Mouse (Mus musculus) fibroblast of lung, adult 2 months (primary cell): ENCODE results near the gene Endou.

ENCODE experiments used
- DNase-seq: peaks from one replicate; pipeline ENCODE4 v3.0.0-alpha.2; 2011; ENCODE audit warnings: low read depth

Endou gene

DNA sequence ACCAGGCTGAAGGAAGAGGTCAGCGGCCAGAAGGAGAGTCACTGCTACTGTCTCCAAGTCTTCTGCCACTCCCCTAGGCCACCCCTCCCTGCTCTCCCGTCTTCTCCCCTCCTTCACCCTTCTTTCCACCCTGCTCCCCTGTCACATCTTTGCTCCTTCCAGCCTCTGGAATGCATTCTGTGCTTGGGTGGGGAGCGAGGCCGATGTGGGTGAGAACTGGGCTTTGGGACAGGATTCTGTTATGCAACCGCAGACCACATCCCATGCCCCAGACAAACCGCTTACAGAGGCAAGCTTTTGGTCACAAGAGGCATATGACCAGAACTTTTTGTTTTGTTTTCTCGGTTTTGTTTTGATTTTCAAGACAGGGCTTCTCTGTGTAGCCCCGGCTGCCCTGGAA lies 4.1 kb downstream of the Endou start:
- peak; percentile 95 for DNase-seq

DNA sequence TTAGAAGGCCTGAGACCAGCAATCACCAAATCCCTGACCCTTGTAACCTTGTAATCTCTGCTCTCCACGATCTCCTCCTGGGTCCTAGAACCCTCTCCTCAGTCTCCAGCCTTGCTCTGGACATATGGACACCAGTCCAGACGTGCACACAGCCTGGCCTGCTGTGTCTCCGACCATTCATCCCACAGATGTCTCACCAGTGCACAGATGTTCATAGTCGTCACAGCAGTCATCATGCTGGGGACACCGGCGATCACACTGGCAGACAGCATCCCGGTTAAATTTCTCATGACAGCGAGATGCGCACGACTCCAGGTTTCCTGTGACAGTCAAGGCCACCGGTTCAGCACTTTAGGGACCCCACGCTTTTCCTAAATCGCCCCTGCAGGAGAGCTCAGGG lies 4.8 kb downstream of the Endou start:
- DNase-seq, result no peak

DNA sequence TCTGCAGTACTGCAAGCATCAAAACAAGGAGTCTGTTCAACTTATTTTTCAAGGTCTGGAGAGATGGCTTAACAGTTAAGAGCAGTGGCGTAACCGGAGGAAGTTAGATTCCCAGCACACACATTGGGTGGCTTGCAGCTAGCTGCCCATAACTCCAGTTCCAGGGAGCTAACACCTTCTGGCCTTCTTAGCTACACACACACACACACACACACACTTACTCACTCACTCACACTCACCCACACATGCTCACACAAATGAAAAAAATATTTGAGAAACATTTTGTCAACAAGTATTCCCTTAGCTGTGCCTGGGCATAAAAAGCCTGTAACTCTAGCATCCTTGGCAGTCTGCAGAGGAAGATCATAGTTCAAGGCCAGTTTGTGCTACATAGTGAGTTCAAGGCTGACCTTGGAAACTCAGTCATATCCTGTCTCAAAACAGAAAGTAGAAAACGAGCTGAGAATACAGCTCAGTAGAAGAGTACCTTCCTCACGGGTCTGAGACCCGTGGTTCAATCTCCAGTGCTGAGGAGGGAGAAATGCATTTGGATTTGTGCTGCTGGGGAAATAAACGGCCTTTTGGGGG lies 5.8 kb downstream of the Endou start:
- peak; percentile 60 for DNase-seq

DNA sequence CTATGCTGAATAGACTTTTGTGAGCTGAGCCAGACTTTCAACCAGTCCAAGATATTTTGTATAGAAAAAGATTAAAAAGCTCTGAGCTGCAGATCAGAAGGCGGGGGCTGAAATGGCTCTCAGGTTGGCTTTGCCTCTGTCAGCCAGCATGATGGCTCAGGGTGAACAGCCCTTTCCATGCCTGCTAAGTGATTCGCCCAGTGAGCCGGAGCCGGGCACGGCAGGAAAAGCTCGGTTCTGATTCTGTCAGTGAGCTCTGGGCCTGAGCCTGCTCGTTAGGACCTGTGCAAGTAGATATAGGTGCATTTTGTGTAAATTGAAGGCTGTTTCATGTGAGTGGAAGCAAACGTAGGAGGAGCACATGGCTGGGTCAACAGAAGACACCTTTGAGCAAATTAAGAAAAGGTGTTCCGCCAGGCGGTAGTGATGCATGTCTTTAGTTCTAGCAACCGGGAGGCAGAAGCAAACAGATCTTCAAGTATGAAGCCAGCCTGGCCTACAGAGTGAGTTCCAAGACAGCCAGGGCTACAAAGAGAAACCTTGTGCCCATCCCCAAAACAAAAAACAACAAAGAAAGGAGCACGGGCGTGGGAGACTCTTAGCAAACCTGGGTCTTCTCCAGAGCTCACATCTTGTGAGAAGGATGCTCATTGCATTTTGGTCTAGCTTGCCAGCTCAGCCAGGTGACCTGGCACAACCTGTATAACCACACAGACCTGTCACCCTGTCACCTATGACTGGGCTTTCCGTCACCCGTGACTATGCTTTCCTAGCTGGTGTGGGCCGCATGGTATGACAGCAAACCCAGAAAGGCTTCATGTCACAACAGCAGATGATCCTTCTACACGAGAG lies 6.6 kb downstream of the Endou start:
- no peak for DNase-seq

DNA sequence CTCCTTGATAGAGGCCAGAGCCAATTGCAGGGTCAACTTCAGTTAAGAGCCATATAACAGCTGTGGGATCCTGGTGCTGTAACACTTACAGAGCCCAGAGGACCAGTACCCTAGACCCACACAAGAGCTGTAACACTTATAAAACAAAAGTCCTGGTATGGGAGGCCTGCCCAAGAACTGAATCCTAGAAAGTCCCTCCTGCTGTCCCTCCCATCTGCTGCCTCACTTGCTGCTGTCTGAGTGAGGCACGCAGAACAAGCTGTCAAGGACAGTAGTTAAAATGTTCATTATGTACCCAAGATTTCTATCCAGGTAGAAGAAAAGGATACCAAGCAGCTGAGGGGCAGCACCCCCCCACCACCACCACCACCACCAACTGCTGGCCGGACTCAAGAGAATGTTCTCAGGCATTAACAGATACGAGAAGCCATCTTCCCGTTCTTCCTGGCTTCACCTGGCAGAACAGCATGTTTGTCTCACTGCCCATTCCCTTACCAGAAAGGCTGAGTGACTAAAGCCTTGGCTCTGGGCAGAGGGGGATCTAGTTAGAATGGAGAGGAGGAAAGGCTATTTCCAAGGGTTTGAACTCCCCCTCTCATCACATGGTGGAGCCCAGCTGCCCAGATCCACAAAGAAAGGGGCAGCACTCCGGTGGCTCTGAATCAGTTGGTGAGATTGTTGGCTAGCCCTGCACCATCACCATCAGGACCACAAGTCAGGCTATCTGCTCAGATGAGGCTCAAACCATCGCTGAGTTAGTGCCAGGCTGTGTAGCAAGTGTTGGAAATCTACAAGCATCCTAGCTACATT lies 7.4 kb downstream of the Endou start:
- peak; percentile 41 for DNase-seq

DNA sequence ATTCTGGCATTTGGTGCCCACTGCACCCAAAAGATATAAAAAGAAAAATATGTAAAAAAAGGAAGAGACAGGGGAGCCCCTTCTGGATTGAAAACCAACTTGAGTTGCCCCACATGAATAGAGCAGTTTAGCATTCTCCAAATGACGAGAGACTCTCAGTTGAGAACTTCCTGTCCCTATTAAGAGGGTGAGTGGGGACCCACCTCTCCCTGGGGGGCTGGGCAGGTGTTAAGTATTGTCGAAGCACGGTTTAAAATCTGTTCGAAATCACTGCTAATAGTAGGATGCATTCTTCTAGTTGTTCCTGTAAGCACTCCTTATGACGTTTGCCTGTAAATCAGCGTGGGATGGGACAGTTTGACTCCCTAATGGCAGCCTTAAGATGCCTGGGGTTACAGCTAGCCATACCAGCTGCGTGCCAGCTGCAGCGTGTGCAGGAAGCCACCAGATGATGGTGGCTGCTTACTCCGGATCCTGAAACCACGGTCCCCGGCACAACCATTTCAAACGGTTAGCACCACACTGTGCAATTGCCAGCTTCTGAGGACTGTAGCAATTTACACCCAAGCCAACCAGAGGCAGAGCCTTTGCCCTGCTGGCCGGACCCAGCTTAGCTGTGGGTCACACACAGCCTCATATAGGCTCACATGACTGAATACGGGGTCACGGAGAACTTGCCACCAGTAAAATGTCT lies 10.0 kb downstream of the Endou start:
- no peak for DNase-seq

DNA sequence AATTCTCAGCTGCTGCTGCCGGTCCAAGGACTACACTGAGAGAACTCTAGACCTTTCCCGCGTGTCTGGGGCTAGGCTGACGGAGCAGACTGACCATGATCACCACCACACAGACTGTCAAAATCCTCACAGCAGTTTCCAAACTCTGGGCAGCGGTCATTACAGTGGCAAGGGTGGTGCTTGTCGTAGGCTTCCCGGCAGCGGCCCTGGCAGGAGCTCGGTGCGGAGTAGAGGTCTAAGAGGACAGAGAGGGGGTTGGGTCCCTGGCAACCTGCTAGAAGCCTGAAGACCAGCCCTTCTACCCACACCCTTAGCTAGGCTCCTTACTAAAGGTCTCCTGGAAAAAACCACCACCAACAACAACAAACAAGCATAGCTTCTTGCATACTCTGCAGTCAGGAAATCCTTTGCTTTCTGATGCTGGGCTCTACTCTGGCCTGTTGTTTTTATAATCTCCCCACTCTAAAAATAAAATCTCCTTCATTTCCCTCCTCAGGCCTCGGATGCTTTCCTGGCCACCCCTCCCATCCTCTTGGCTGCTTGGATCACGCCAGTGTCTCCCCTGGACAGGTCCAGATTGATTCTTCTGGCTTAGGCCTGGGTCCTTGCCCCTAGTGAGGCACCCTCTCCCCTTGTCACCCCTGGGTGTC lies 11.0 kb downstream of the Endou start:
- DNase-seq, result no peak

DNA sequence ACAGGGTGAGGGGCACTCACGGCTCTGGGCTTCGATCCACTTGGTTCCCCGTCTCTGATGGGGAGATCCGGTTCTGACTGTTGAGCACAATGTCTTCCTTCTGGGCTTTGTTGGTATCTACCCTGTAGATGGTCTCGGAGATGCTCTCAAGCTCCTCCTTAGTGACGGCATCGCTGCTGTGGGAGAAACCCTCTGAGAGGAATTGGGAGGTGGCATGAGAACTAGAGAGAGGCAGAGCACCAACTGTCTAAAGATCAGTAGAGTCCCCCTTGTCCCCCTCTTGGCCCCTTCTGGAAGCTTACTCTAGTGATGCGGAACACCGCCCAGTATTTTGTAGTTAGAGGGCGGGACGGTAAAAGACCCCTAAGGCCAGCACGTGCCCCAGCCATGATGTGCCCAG lies 11.6 kb downstream of the Endou start:
- no peak for DNase-seq

DNA sequence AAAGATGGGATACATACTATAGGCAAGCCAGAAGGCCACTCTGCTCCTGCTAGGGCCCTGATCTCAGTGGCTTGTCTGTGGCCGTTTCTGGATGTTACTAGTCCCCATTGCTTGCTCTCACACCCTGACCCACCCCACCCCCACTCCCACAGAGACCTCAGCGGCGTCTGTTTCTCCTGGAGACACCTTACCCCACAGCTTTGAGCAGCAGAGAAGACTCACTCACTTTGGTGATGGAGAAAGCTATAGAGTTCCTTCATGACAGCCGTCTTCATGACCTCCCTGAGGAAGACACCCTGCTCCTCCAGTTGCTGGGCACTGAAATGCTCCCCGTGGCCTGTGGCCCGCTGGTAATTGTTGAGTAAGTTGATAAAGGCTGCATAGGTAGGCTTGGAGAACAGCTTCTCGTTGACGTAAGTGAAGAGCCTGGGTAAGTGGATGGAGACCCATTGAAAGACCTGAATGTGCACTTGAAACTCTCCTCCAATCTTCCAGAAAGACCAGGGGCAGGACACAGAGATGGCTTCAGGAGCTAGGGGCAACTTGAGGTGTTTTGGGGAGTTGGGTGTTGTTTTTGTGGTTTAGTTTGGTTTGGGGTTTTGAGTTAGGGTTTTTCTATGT lies 12.5 kb downstream of the Endou start:
- no peak for DNase-seq

DNA sequence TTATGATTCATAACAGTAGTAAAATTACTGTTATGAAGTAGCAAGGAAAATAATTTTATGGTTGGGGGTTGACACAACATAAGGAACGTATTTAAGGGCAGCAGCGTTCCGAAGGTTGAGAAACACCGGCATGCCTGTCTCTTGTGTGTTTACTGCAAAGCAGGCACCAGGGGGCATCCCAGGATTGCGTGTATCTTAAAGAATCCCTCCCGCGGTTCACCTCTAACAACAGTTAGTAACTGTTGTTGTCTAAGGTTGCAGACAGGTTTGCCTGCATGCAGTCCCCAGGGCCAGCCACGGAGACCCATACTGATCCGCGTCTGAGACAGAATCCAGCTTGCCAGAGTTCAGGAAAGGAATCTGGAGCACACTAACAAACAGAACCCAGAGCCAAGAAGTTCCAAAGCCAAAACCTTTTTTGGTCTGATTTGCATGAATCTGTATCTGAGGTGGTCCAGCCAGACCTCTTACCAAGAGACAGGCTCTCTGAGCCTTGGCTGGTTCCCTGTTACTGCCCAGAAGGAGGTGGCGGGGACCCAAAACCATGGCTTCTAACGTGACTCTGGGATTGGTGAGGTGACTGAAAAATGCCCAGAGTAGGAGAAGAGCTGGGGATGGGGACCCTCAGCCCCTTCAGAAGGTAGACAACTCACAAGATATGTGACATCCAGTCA lies 13.1 kb downstream of the Endou start:
- DNase-seq, result peak; percentile 83

DNA sequence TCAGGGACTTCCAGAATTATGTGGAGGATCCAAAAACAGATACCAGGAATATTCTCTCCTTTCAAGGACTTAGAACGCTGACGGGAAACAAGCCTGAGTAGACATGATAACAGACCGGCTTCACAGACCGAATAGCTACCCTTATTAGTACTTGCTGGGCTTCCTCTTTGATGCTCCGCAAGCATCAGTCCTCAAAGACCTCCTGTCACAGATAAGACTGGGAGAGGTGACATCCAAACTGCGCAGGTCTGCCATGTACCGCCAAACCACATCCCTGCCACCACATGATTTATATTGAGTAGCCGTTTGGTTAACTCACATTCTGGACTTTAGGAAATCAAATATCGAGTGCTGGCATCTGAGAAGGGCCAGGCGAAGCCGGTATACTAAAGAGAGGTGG lies 14.4 kb downstream of the Endou start:
- DNase-seq, result no peak

DNA sequence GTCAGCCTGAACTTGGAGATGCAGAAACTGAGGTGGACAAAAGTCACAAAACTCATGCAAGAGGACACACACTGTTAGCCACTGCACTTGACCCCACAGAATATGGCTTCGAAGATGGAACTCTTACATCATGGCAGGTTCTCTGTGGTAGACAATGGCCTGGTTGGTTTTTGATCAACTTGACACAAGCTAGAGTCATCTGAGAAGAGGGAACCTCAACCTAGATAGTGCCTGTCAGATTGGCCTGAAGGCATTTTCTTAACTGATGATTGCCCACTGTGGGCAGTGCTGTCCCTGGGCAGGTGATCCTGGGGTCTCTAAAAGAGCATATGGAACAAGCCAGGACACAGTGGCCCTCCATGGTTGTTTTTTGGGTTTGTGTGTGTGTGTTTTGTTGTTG lies 15.4 kb downstream of the Endou start:
- no peak for DNase-seq

DNA sequence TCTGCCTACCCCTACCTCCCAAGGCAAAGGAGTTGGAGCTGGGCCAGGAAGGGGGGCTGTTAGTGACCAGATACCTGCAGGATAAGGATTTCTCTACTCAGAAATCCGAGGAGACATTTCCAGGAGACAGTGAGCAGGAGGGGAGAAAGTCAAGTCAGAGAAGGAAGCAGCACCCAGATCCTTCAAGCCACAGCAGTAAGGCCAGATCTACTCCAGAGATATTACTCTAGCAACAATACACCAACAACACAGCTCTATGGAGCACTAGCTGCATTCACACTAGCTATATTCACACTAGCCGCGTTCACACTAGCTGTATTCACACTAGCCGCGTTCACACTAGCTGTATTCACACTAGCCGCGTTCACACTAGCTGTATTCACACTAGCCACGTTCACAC lies 16.1 kb downstream of the Endou start:
- no peak for DNase-seq

DNA sequence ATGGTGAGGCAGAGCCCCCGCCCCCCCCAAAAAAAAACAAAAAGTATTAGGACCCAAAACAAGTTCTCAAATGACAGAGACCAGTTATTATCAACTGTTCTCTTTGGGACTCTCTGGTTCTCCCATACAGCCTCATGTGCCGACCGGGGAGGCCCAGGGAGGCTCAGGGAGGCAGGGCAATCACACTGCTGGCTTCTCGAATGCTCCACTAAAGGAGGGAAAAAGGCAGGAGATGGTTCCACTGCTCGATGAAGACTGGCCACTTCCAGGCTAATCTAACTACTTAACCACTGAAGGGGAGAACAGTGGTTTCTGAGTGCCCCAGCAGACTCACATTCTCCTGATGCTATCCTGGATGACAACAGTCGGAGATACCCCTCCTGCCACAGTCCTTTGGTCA lies 18.6 kb downstream of the Endou start:
- DNase-seq, result no peak

DNA sequence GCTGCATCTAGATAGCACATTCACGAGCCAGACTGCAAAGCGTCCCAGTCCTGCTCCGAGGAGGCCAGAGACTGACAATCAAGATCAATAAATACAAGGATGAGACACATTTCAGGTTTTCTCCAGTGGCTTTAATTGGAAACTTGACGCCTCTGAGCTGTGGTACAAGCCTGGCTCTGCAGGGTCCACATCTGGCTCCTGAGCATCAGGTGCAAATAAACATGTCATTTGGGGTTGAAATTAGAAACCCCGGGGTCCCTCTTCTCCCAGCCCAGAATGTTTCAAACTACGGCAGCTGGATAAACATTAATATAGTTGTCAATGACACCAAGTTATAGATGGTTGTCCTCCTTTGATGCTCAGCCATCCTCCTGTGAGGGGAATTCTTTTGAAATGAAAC lies 20.2 kb downstream of the Endou start:
- DNase-seq, result no peak

DNA sequence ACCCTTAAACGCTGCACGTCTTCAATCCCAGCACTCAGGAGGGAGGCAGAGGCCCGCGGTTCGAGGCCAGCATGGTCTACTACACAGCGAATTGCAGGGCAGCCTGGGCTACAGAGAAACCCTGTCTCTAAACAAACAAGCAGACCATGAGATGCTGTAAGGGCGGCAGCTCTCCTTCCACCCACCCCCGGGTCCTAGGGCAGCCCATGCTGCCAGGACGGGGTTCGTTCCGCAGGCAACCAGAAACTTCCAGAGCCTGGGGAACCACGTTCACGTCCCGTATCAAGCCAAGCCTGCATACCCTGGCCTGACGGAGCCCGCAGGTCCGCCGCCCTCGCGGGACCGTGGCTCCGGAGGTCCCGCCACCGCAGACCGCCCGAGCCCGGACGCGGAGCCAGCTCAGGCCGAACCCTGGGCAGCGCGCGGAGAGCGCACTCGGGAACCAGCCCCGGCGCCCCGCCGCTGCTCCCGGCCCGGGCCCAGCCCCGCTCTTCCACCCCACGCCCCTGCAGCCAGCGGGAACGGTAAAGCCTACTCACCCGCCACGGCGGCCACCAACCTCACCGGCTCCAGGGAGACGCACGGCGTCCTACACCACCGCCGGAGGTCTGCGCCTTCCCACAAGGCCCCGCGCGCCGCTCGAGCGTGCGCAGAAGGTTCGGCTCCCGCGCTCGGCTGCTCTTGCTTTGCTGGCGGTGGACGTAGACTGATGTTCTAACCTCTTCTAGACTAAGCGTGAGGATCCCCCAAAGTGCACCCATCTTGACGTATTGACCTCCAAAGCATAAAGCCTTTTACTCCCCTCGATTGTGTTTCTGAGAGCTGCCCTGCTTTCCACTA lies 25.7 kb downstream of the Endou start, which contains the start of gene Rpap3:
TSS of gene Rpap3 (minus strand) at position 615 of the 840 bp plus-strand sequence.
- peak; percentile 53 for DNase-seq

DNA sequence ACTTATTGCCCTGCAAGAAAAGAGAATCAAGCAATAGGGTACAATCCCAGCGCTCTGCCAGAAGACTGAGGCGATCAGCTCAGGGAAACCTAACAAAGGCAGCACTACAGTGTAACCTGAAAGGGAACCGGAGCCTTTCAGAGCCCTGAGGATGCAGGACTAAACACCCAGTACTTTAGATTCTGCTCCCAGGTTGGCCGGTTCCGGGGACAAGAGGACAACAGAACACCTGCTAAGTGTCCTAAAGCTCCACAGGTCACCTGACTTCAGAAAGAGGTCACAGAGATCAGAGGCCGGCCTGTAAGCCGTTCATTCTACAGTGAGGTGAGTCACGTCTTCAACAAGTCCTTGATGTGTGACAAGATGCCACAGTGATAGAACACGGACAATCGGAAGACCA lies 34.5 kb downstream of the Endou start:
- DNase-seq, result no peak

DNA sequence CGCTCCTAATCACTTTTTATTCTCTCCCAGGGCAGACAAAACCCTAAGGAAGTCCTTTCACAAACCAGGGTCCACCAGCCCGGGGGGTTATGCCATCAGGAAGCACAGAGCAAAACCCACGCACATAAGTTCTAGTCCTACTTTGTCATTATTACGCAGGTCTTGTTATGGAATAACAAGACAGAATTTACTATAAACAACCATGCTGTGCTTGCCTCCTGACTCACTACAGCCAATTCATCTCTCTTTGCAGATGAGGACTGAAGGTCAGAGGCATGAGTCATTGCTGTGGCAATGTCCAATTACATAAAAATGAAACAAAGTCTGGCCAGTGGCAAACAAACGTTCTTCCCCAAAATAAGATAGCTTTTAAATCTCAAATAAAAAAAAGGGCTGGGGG lies 37.7 kb downstream of the Endou start:
- DNase-seq, result peak; percentile 46

DNA sequence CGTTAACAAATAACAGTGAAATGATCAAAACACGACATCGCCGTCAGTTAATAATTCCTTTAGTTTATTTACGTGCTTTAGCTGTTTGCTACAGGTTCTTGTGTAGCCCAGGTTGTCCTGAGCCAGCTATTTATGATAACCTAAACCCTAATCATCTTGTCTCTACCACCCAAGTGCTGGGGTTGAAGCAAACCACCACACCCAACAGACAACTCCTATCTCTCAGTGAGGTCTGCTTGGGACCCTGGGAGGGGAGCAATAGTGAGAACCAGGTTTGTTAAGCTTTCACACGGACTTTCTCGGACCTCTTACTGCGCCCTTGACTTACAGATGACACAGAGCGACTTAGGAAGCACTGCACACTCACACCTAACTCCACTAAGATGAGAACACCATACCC lies 47.0 kb downstream of the Endou start:
- no peak for DNase-seq

DNA sequence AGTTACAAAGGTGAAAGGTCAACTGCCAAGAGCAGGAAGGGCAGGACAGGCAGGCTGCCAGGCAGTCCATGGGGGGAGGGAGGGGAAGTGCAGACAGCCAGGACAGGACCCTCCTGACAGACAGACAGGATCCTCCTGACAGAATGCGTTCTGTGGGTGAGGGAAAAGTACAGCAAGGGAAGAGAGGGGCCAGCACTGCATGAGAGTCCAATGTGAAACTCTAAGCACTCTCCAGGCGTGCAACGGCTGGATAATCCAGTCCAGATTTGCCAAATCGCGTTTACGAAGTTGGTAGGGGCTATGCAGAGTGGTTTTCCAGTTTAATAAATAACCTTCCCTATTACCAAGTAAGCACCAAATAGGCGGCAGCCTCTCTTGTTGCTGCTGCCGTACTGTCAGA lies 49.1 kb downstream of the Endou start:
- DNase-seq, result no peak
